Mouse (Mus musculus) heart, adult 9 months (tissue): ENCODE data around the gene Glrx5.

ENCODE experiments used
- DNase-seq, 2 experiments: peaks; one replicate each; pipeline ENCODE4 v3.0.0; 2022; ENCODE audit warnings: low spot score in 2 of 2

Glrx5 gene

DNA sequence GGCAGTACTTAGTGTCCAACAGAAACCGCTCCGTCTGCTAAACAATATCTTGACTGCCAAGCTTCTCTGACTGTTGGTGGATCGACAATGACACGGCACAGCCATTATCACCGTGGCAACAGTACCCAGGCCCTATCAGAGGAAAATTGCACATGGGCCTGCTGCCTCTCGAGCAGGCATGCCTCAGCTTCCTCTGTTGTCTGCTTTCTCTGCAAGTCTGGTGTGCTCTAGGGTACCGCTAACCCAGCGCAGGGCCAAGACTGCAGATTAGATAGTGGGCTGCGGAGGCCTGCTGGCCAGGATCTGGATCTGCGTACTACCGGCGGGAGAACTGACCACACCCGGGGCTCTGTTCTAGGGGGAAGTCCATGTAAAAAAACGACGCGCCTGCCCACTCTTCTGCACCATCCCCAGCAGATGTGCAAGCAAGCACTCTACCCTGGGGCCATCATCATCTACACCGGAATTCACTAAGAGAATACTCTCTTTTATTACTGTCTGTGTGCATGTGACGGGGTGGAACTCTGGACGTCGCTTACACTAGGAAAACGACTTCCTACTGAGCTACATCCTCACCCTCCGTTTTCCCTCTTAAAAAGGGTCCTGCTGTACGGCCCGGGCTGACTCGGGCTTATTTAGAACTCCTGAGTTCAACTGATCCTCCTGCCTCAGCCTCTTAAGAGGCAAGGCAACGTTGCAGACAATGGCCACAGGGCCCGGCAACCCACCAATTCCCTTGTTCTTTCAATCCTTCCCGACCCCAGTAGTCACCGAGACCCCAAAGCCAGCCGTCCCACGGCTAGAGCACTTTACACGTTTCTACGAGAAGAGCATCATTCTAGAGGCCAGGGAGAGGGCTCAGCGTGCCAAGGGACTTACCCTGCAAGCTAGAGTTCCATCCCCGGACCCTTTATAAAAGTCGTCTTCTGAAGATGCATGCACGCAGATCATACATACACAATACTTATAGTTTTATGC is 1.1 kb upstream of the Glrx5 start:
- no peak for DNase-seq

DNA sequence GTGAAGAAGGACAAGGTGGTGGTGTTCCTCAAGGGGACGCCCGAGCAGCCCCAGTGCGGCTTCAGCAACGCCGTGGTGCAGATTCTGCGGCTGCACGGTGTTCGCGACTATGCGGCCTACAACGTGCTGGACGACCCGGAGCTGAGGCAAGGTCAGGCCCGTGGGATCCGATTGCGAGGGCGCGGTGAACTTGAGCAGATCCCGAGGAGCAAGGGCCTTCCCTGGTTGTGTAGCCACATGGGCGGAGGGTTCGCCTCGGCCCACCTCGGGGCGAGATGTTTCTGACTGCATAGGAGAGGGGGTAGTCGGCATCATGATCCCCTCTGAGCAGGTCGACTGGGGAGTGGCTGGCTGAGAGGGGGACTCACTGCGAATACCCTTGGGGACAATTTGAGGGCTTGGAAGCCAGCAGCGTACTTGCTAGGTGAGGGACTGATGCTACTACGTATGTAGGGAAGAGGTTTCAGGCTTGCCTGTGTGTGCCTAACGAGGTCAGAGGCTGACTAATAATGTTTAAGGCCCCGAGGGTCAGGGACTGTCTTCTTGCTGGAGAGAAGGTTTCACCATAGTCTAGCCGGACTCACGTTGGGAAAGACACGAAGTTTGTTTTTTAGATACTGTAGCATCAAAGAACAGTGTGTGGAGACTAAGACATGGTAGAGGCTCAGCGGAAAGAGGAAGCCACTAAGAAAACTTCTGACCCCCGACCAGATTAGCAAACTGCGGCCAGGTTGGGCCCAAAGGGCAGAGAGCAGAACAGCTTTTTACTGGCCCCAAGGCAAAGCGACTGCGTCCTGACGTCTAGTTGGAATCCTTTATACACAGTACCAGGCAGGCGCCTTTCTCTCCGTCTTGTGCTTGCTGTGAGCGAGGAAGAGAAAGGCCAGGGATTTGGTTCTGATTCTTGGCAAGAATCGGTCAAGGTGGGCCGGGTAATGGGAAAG is 616 bp downstream of the Glrx5 start:
- DNase-seq = no peak

DNA sequence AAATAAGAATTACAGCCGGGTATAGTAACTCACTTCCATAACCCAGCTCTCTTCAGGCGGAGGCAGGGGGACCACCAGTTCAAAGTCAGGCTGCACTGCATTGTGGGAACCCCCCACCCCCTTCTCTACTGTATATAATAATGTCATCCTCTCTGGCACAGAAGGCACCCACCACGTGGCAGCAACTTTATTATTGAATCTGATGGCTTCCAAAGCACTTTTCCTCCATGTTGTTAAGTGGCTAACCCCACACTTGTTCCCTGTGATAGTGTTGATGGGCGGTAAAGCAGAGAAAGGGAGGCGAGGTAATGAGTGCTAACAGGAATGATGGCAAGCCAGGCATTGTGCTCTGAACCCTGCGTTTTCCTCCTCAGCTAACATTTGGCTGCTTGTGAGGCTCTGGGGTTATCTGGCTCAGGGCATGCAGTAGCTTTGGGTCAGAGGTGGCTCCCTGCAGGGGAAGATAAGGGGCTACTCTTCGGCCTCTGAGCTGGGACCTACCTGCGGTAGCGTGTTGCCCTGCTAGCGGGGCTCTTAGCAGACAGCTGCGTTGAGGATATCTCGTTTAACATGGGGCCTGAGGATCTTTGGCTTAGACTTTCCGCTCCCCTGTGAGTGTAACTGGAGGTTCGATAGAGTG is 1.8 kb downstream of the Glrx5 start:
- no peak for DNase-seq

DNA sequence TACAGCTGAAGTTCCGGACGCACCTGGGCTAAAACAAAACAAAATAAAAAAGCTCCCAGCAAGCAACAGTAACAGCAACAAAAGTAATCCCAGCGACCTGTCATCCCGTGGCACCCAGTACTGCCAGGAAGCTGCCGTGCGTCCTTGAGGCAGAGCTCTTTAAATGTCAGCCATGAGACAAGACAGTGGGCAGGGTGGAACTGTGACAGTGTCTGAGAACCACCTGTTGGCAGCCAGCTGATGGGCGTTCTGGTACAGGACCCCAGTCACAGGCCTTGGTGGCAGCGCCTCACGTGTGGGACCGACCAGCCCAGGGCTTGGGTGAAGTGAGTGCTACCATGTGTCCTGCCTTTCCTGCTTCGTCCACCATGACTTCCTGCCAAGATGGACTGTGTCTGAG is 5.7 kb downstream of the Glrx5 start:
- DNase-seq = no peak

DNA sequence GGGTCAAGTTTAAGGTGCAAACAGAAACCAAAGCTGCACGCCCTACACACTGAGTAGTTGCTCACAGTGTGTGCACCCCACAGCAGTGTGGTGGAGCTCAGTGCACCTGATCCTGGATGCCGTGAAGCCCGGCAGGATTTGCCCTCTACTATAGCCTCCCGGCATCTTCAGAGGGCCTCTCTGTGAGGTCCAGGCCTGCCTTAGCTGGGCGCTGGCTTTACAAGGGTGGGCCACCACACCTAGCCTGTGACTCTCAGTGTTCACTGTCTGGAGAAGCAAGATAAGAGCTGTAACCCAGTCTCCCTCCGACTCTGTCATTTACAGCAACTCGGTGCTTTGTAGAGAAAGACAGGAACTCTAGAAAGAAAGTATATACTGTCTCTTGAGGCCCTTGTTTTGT is 6.4 kb downstream of the Glrx5 start:
- no peak for DNase-seq

DNA sequence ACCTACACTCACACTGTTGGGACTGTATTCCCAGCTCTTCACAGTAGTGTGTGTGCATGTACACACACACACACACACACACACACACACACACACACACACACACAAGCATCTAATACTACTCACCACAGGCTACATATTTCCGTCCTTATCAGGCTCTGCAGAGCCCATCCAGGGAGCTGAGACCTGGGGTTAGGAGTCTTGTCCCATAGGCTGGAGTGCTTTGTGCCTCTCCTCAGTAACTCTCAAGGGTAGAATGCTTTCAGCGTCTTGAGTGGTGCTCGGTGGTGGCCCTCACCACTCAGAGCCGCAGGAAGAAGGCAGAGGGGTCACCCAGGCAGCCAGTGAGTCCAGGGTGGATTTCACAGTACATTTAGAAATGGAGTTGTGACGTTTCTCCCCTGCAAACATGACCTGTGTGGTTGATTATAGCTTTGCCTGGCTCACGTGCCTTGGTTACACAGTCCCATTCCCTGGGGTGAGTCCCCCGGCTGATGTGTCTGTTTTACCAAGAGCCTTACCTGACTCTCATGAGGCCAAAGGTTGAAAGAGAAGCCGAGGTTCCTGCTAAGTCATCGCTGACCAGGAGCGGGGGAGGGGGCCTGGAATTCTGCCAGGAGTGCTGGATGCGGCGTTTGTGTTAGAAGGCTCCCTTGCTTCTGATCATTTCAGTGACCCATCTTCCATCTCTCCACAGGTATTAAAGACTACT is 7.2 kb downstream of the Glrx5 start:
- no peak for DNase-seq

DNA sequence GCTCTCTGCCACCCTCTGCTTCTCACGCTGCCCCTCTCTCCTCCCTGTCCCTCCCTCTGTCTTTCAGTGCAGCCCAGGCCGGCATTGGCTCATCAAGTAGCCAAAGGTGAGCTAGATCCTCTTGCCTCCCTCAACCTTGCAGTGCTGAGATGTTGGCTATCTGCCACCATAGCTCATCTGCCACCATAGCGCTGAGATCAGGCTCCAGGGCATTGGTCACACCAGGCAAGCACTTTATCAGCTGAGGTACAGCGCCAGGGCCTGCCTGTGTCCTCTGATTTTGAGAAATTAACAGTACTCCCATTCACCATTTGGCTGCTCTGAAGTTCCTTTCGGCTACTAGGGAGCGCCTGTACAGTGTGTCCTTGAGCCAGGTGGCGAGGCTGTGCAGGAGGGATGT is 8.5 kb downstream of the Glrx5 start:
- DNase-seq = no peak

DNA sequence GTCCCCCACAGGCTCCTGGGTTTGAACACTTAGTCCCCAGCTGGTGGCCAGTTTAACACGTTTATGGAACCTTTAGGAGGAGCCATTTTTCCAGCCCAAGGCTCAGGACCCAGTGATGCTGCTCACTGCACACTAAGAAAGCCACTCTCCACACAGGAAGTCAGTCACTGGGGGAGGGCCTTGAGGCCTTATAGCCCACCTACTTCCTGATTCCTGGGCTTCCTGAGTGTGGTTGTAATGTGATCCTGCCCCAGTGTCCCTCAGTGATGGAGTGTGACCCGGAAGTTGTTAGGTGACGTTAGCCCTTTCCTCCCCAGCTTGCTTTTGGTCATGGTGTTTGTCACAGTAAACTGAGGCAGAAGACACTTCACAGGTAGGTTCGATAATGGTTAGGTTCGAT is 10.6 kb downstream of the Glrx5 start:
- DNase-seq = no peak

DNA sequence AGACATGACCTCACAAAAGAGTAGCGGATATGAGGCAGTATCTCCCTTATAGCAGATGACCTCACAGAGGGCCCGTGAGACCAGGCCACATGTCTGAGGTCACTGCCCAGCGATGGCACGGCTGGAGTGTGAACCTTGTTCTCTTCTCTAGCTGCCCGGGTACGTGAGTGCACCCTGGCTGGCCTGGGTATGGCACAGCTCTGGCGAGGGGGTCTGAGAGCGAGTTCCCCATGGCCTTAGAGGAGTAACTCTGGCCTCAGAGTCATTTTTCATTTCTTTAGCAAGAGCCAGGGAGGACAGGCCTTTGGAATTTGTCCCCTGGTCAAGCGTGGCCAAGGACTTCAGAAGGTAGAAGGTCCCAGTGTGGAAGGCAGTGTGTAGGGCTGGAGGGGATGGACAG is 12.3 kb downstream of the Glrx5 start:
- DNase-seq = no peak

DNA sequence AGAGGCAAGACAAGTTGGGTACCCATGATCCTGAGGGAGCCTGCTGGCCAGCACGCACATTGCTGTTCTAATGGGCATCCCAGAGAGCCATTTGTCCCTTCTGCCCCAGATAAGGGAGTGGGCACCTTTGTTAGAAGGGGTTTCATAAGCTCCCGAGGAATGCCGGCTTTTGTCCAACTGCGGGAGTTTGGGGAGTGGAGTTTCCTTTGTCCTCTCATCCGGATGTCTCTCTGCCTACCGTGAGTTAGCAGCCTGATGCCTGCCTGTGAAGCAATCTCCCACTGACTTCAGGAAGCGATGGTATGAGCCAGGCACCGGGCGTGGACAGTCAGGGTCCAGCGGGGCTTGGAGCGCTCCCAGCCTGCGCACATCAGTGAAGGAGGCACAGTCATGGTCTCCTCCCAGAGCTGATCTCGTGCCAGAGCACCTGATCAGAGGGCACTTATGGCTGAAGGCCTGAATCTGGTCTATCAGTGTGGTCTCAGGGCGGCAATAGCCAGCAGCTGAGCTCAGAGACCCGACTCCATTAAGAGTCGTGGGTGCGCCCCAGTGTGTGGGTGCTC is 15.9 kb downstream of the Glrx5 start:
- no peak for DNase-seq

DNA sequence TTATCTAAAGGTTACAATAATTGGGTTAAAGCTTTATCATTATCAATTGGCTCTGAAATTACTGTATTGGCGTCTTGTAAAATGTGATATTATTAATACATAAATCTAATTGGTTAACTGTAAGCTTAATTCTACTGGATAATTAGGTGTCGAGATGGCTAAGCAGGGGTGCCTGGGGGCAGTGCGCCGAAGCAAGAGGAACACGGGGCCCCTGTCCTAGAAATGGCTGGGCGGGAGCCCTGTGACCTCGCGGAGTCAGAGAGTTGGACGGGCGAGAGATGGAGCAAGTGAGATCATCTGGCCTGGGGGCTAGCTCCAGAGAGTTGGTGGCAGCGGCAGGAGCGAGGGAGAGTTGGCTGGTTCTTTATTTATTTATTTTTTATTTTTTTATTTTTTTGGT is 17.3 kb downstream of the Glrx5 start:
- no peak for DNase-seq

DNA sequence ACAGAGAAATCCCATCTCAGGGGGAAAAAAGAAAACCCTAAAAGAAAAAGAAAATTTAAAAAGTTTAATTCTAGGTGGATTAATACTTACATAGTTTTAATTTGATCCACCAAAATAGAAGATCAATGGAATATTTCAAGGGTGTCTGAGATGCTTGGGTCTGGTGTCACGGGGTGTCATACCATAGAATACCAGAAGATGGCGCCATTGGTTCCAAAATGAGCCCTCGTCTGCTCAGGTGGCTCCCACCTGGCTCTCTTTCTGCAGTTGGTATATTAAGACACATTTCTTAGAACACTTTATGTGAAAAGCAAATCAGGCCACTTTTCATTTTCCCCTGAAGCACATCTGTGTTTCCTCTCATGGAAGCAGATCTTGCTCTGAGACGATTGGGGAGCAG is 18.4 kb downstream of the Glrx5 start:
- no peak for DNase-seq

DNA sequence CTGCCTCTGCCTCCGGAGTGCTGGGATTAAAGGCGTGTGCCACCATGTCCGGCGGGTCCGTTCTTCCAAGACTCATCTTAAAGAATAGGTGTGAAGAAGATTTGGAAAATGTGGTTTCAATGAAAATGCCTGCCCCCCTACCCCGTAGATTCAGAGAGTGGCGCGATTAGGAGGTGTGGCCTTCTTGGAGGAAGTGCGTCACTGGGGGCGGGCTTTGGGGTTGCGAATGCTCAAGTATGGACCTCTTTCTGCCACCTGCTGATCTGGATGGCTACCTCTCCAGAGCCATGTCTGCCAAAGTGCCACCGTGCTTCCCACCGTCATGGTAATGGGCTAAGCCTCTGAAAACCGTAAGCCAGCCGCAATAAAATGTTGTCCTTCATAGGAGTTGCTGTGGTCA is 21.6 kb downstream of the Glrx5 start:
- no peak for DNase-seq

DNA sequence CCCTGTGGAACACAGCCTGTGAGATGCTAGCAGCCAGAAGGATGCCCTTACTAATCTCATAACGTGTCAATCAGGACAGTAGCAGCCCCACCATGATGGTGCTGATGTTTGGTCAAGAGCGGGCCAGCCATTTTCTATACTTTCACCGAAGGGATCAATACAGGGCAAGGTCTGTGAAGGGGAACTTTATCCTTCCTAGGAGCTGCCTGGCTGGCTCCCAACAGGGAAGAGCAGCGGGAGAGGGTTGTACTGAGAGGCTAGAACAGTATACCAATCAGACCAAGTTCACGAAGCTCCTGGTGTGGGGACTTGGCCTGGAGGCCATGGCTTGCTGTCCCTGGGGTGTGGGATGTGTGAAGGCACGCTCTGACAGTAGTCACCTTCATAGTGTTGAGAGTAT is 22.8 kb downstream of the Glrx5 start:
- no peak for DNase-seq

DNA sequence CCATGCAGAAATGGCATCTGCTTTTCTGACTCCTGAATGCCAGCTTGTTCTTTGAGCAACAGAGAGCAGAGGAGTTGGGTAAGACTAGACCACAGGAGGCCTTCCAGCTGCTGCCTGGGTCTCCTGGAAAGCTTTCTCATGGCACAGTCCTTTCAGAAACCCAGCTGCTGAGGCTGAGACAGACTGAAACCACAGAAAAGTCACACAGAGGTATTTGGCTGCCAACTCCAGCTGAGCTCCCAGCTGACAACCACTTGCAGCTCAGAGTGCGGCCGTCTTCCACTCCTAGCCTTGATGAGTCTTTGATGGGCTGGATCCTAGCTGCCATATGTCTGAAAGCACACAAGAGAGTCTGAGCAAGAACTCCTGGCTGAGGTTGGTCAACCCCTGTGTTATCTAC is 27.5 kb downstream of the Glrx5 start:
- no peak for DNase-seq

DNA sequence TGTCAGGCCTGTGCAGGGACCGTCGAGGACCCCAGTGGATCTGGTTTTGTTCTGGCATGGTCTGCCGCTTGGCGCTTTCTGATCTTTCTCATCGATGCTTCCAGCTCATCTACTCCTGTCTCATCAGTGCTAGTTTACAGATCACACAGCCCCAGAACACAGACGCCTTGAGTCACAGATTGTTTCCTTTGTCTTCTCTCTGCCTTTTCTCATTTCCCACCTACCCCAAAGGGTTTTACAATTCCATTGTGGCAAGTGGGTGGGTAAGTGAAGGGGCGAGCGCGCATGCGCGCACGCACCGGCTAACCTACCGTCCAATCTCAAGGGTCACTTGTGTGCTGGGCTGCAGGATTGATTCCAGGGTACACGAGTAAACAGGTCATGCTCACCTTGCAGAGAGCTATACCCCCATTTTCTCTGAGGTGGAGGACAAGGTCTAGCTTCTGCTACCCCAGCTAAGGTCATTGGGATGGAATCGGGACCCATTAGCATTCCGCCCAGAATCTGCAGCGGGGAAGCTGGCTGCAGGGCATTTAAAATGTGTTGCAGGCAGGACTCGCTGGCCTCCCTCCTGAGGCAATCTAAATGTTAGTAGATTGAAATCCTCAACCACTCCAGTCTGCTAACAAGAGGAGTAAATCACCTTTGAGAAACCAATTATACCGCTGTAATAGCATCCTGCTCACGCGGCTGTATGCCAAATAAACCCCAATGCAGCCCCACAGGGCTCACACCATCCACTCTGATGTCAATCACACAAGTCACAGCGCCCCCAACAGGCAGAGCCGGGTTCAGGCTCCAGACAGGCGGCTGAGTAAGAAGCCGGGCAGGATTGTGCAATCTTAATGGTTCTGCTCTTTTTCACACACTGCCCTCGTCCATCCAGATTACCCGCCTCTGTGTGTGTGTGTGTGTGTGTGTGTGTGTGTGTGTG is 31.0 kb downstream of the Glrx5 start:
- DNase-seq = no peak

DNA sequence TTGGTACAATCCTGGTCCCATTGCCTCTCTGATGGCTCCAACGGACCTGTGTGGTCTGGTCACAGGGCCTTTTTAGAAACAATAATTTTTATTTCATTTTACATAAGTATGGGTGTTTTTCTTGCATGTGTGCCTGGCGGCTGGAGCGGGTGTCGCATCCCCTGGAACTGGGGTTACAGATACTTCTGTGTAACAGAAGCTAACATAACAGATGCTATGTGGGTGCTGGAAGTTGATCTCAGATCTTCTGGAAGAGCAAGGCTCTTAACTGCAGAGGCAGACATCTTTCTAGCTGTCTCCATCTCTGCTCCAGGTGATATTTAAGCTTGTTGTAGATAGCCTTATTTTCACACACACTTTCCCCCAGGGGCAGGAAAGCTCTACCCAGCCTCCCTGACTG is 31.7 kb downstream of the Glrx5 start:
- DNase-seq = no peak

DNA sequence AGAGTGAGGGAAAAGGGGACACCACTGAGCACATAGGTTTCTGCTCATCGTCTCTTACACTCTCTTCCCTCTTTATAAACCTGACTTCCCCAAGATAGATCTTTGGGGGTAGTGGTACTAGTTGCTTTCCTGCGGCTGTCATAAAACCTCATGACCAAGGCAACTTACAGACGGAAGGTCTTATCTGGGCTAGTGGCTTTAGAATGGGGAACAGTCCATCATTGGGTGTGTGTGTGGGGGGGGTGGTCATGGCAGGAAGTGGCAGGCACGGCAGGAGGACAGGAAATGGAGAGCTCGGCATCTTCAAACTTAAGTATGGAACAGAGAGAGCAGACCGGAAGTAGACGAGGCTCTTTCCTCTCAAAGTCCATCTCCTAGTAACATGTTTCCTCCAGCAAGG is 32.6 kb downstream of the Glrx5 start:
- no peak for DNase-seq

DNA sequence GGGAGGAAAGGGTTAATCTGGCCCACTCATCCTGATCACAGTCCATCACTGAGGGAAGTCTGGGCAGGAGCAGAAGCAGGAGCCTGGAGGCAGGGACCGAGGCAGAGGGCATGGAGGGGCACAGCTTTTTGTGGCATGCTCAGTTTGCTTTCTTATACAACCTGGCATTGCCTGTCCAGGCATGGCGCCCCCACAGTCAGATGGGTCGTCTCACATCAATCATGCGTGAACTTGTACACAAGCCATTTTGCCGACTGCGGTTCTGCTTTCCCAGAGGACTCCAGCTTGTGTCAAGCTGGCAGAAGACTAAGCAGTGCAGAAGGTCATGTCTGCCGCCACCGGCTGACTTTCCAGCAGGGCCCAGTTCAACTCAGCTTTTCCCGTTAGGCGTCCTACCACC is 34.0 kb downstream of the Glrx5 start:
- no peak for DNase-seq

DNA sequence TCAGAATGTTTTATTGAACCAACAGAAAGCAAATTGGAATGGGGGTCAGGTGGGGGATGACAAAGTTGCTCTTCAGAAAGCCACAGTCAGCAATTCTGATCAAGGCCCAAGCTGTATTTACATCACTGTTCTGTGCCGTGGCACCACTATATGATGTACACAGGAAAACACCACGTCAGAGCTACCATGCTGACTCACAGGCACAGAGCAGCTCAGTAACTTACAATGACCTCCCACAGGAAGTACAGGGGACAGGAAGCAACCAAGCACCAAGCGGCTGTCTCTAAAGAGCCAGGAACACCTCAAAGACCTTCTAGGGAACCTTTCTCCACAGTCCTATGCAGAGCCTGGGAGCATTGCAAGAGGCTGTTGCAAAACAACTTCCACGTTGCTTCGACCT is 36.4 kb downstream of the Glrx5 start:
- no peak for DNase-seq
